Mouse (Mus musculus) megakaryocyte, embryonic 14.5 days (primary cell): ENCODE data around the gene Alas2.

Source experiments
- FLI1 ChIP-seq: IDR thresholded peaks from 2 replicates; pipeline ENCODE4 v1.6.1; 2012; ENCODE audit warnings: low read length, inconsistent platforms, mixed read lengths
- GATA1 ChIP-seq: IDR thresholded peaks from 3 replicates; pipeline ENCODE4 v1.6.1; 2012; ENCODE audit warnings: mixed read lengths, low read length, inconsistent platforms, borderline replicate concordance

DNA sequence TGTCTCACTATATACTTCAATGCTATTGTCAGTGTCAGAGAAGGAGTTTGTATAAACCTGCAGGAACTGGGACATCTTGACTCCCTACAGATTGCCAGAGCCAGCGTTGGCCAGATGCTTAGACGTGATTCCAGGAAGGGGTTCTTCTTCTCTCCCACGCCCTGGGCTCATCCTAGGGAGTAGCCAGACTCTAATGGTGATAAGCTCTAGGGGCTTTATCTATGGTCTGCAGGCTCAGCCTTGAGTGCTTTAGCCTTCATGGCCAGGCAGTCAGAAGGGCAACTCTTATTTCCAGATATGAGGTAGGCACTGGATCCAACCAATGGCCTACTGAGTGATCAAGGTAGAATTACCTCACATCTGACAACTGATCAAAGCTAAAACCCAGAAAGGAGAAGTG, 2.5 kb downstream of the Alas2 start:
- TF ChIP-seq GATA1 (no peak), FLI1 (no peak)
